Mouse (Mus musculus) hindbrain, embryonic 11.5 days (tissue): ENCODE measurements around the gene Cyba. TPM values are rescaled to one million over a fixed set of nuclear protein-coding genes. Genes with fewer than 3 reads are reported as not detected.

Source experiments
- ATAC-seq: fragments of 200-750 bp; cut with Nextera tagmentation; 2 replicates; pipeline ENCODE4 v1.8.0; 2017; ENCODE audit warnings: mild to moderate bottlenecking, moderate TSS enrichment, moderate library complexity; ENCODE audit not compliant: low FRiP score
- DNase-seq: peaks from one replicate; pipeline ENCODE4 v3.0.0-alpha.2; 2015; ENCODE audit warnings: low spot score
- H3K27ac ChIP-seq: fragments of 300-500 bp; sonication (generic); 2 replicates; pipeline ENCODE4 v1.5.1; 2014; ENCODE audit warnings: mild to moderate bottlenecking, low read depth, low read length
- H3K27me3 ChIP-seq: fragments of 300-500 bp; sonication (generic); 2 replicates; pipeline ENCODE4 v1.6.1; 2014; ENCODE audit warnings: mild to moderate bottlenecking, low read length, moderate library complexity, mixed read lengths; ENCODE audit not compliant: control insufficient read depth, insufficient read depth
- H3K36me3 ChIP-seq: fragments of 300-500 bp; sonication (generic); 2 replicates; pipeline ENCODE4 v1.6.1; 2014; ENCODE audit warnings: mild to moderate bottlenecking, low read length, moderate library complexity, mixed read lengths; ENCODE audit not compliant: control insufficient read depth, insufficient read depth
- H3K4me1 ChIP-seq: fragments of 300-500 bp; sonication (generic); replicated peaks from 2 replicates; pipeline ENCODE4 v1.6.1; 2014; ENCODE audit warnings: low read length, mixed read lengths; ENCODE audit not compliant: control insufficient read depth, insufficient read depth
- H3K4me2 ChIP-seq: fragments of 300-500 bp; sonication (generic); replicated peaks from 2 replicates; pipeline ENCODE4 v1.6.1; 2014; ENCODE audit warnings: mild to moderate bottlenecking, low read depth, low read length
- H3K4me3 ChIP-seq: fragments of 300-500 bp; sonication (generic); 2 replicates; pipeline ENCODE4 v1.5.1; 2014; ENCODE audit warnings: low read depth, low read length
- H3K9ac ChIP-seq: fragments of 300-500 bp; sonication (generic); 2 replicates; pipeline ENCODE4 v1.6.1; 2014; ENCODE audit warnings: low read depth, low read length
- H3K9me3 ChIP-seq: fragments of 300-500 bp; sonication (generic); 2 replicates; pipeline ENCODE4 v1.6.1; 2016; ENCODE audit warnings: low read length; ENCODE audit not compliant: control insufficient read depth
- WGBS: fragments of 180-500 bp; shearing (Covaris S2); extraction: QIAGEN DNeasy Blood & Tissue Kit; methylation state at CpG from one replicate; pipeline ENCODE4 v1.1.7; 2014; 5-methylcytosine and 5-hydroxymethylcytosine counted together
- polyA plus RNA-seq: library from polyadenylated mRNA; unstranded; fragments of >200 nt; fragmentation: Nextera tagmentation; extraction: Ambion mirVana; gene quantifications from 2 replicates; pipeline ENCODE4 v1.2.1, GENCODE M21; 2014

Gene Cyba
- polyA plus RNA-seq, 1 experiment from 2014 or later: 52.7 TPM

DNA sequence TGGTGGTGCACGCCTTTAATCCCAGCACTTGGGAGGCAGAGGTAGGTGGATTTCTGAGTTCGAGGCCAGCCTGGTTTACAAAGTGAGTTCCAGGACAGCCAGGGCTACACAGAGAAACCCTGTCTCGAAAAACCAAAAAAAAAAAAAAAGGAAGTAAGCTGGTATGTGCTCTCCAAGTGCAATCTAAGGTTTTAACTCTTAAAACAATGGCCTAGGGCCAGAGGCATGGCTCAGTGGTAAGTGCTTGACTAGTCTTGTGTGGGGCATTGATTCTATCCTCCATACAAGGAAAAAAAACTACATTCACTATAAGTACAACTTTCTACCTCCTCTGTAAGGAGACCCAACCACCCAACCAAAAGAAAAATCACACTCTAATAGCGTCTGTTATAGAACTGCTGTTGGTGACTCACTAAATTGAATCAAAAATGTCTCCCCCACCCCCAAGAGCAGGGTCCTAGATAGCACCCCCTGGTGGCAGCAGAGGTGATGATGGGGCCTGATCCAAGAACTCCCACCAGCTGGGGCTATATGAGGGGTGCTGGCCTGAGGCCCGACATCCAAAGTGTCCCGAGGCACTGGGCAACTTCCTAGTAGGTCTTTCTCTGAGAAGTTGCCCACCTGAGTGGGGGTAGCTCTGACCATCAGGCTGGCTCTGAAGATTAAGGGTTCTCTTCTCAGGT lies 26.6 kb upstream of the Cyba start:
- H3K4me2 ChIP-seq: no peak overlapping the region
- no peak overlapping the region for H3K4me3 ChIP-seq
- H3K9ac ChIP-seq: no peak overlapping the region
- H3K4me1 ChIP-seq: peaks cover 9% of the 10 kb centered on the region; the same call in 1 of the 2 replicates
- no peaks in the 10 kb centered on the region for H3K36me3 ChIP-seq
- no peak for ATAC-seq
- H3K27me3 ChIP-seq: peaks cover 33% of the 10 kb centered on the region
- H3K9me3 ChIP-seq: no peaks in the 10 kb centered on the region
- WGBS: 48% methylated on average over 6 of the region's 6 CpGs
- DNase-seq: peak; percentile 27
- no peak overlapping the region for H3K27ac ChIP-seq

- Histone ChIP-seq H3K4me1 (peaks cover 9% of the 10 kb centered on the region; the same call in 1 of the 2 replicates), H3K4me3 (no peak overlapping the region), H3K27me3 (peaks cover 33% of the 10 kb centered on the region), H3K27ac (no peak overlapping the region), H3K4me2 (no peak overlapping the region), H3K36me3 (no peaks in the 10 kb centered on the region), H3K9ac (no peak overlapping the region), H3K9me3 (no peaks in the 10 kb centered on the region)
- 78% methylated on average over 11 of the region's 11 CpGs for WGBS
- ATAC-seq (no peak), DNase-seq (no peak)
These were observed 24.4 kb upstream of the Cyba start for GRCm38 (mm10) chr8:122457171-122457570.

DNA sequence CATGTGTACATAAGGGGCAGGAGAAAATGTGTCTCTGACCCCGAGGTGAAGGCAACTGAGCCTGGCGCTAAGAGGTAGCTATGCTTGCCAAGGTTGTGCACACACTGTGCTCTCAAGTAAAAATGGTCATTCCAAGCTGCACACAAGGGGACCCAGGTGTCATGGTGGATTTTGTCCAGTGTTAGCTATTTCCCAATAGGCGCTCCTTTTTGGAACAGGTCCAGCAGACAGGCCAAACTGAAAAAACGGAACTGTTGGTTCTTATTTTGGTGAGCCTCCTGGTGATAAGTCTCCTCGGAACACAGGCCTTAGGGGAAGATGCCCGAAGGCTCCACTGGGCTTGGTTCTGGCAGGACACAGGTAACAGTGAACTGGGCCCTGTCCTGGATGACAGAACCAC lies 21.7 kb upstream of the Cyba start:
- H3K27ac ChIP-seq: no peak overlapping the region
- 91% methylated on average over 6 of the region's 6 CpGs for WGBS

DNA sequence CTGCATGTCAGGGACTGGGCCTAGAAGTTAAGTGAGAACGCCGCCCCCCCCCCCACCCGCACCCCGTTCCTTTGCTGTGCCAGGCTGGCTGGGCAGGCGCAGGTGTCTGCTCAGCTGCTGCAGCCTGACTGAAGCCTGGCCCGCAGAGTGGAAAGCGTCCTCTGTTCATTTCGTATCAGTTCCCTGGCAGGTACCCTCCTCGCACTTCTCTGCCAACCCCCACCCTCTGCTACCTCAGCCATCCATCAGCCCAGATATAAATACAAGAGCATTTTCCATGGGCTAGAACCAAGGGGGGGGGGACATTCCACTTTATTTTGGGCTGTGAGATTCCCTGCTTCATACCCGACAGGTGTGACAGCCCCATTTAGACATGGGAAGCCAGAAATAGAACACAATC lies 19.4 kb upstream of the Cyba start:
- Histone ChIP-seq H3K36me3 (no peaks in the 10 kb centered on the region), H3K4me1 (no peaks in the 10 kb centered on the region), H3K4me2 (no peak overlapping the region), H3K4me3 (no peak overlapping the region), H3K27ac (no peak overlapping the region), H3K9me3 (no peaks in the 10 kb centered on the region), H3K9ac (no peak overlapping the region), H3K27me3 (no peaks in the 10 kb centered on the region)
- DNase-seq: no peak
- 85% methylated on average over 10 of the region's 10 CpGs for WGBS
- no peak for ATAC-seq

More for the DNA sequence above, 21.7 kb upstream of the Cyba start:
- H3K27me3 ChIP-seq: peaks cover 9% of the 10 kb centered on the region
- H3K4me1 ChIP-seq: no peaks in the 10 kb centered on the region
- no peaks in the 10 kb centered on the region for H3K9me3 ChIP-seq
- no peak overlapping the region for H3K9ac ChIP-seq
- H3K36me3 ChIP-seq: no peaks in the 10 kb centered on the region
- H3K4me3 ChIP-seq: no peak overlapping the region
- H3K4me2 ChIP-seq: no peak overlapping the region
- DNase-seq: no peak
- ATAC-seq: no peak

- ATAC-seq (no peak), DNase-seq (no peak)
- H3K4me1 ChIP-seq: no peaks in the 10 kb centered on the region
- no peaks in the 10 kb centered on the region for H3K9me3 ChIP-seq
- H3K27me3 ChIP-seq: no peaks in the 10 kb centered on the region
- H3K4me3 ChIP-seq: no peak overlapping the region
- whole genome bisulfite sequencing: 78% methylated on average over 7 of the region's 7 CpGs
- H3K36me3 ChIP-seq: no peaks in the 10 kb centered on the region
- no peak overlapping the region for H3K9ac ChIP-seq
- no peak overlapping the region for H3K4me2 ChIP-seq
- H3K27ac ChIP-seq: no peak overlapping the region
These were observed 18.5 kb upstream of the Cyba start for GRCm38 (mm10) chr8:122451161-122451703.

GRCm38 (mm10) chr8:122445203-122445602 lies 12.5 kb upstream of the Cyba start:
- ATAC-seq (no peak), DNase-seq (no peak)
- Histone ChIP-seq H3K36me3 (no peaks in the 10 kb centered on the region), H3K4me2 (no peak overlapping the region), H3K9ac (no peak overlapping the region), H3K27ac (no peak overlapping the region), H3K27me3 (no peaks in the 10 kb centered on the region), H3K4me1 (peaks cover 4% of the 10 kb centered on the region), H3K9me3 (no peaks in the 10 kb centered on the region), H3K4me3 (no peak overlapping the region)
- WGBS: 73% methylated on average over 3 of the region's 3 CpGs

DNA sequence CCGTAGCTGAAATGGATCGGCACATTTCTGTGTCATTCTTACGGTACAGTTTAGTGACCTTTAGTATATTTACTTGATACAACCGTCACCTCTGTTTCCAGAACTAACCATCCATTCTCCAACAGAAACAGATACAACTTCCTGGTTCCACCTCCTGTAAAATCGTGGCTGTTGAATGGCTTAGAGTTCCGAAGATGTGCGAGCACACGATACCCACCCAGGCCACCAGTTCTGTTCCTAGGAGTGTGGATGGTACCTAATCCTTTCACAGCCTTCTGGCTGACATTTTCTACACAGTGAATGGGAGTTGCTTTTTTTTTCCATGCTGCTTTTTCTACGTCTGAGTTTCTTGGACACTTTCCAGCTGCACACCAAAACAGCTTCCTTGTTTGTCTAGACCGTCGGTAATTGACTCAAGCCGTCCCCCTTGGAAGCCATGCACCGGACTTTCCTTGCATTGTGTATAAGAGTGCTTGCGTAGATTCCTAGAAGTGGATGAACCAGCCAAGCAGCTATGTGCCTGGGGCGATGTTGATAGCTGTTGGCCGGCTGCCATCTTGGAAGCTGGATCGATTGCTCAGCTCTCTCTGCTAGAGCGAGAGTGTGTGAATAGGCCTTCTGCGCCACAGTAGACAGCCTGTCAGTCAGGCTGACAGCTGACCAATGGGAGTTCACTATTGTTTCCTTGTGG lies 11.5 kb upstream of the Cyba start:
- H3K27me3 ChIP-seq: no peaks in the 10 kb centered on the region
- no peaks in the 10 kb centered on the region for H3K9me3 ChIP-seq
- WGBS: 40% methylated on average over 19 of the region's 19 CpGs
- peak overlapping the region; percentile 48 for H3K4me3 ChIP-seq
- peaks cover 4% of the 10 kb centered on the region for H3K4me1 ChIP-seq
- peak; percentile 78 for DNase-seq
- no peaks in the 10 kb centered on the region for H3K36me3 ChIP-seq
- peak overlapping the region; percentile 53 for H3K4me2 ChIP-seq
- peak overlapping the region; percentile 91 for H3K27ac ChIP-seq
- peak; percentile 25; the same call in 1 of the 2 replicates for ATAC-seq
- H3K9ac ChIP-seq: peak overlapping the region; percentile 71

GRCm38 (mm10) chr8:122443262-122444006 lies 10.7 kb upstream of the Cyba start, which contains the start of gene Mvd:
TSS of gene Mvd (minus strand) at chr8:122443422.
- ATAC-seq: peak; percentile 98
- under 1% methylated on average over 47 of the region's 47 CpGs for WGBS

More at GRCm38 (mm10) chr8:122443262-122444006, 10.7 kb upstream of the Cyba start, which contains the start of gene Mvd:
- Histone ChIP-seq H3K4me3 (peak within 1 kb of the TSS; percentile 48), H3K9ac (peak within 1 kb of the TSS; percentile 71), H3K27ac (peak within 1 kb of the TSS; percentile 91), H3K4me1 (peaks cover 4% of the 10 kb centered on the region), H3K27me3 (no peaks in the 10 kb centered on the region), H3K4me2 (peak within 1 kb of the TSS; percentile 53), H3K36me3 (no peaks in the 10 kb centered on the region), H3K9me3 (no peaks in the 10 kb centered on the region)
- DNase-seq: peak; percentile 99
